Comparison of ENCODE assay signal across 30 mouse cellular contexts in the genomic region with DNA sequence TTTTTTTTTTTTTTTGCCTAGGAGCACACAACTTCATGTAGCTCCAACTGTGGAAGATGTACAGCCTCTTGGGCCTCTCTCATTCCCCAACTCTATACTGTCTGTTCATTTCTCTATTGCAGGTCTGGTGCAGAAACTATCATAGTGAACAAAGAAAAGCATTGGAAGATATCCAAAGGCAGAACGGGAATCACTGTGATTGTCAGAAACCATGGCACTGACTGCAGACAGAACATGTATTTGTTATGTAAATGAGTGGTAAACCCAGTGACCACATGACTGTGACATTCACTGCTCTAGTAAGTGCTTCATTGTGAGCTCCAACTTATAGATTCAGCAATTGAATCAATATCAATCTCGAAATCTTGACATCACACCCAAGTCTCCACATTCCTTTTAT.
DNase-seq lines count a peak whose midpoint lies in the region; ATAC-seq and TF ChIP-seq lines count a peak whose summit lies in the region.
"Had no signal": no experiment of that assay in that cellular context is flagged by ENCODE, and none has a peak within 500 bp of the region (broad histone marks: within the 10 kb centered on the region; RNA-seq: fewer than 3 reads in every experiment).

No protein-coding gene starts in this region.

- DNase-seq in hindbrain, embryonic 10.5 days (ENCODE audit: low spot score), result no peak
- peak; percentile 7 for DNase-seq in CH12.LX (ENCODE audit: extremely low read depth)
- peak; percentile 51 for DNase-seq in brain, embryonic 14.5 days (ENCODE audit: low read depth)
- DNase-seq in heart, postnatal 25 days (ENCODE audit: low spot score), result no peak
- no peak for DNase-seq in frontal cortex, postnatal 14 days (ENCODE audit: low spot score in 2 of 2)
- DNase-seq: adrenal gland, adult 2 months; adrenal gland, postnatal 36 days; heart, adult 2 months; kidney, adult 2 months; kidney, postnatal 36 days; lung, postnatal 4 days; retina, postnatal 1 day; right cerebral cortex, postnatal 25 days; thymus, adult 2 months; thymus, postnatal 36 days had no signal

- intact Hi-C loops in heart, postnatal 25 days (cut with DNase I), result no loop called here

- in situ Hi-C loops in CH12.LX (cut with MboI; ENCODE audit: low pct_ligation_motif_present, low pct_unique_long_range_greater_than_20kb, low sequenced_read_pairs), result no loop called here

- no peak overlapping the region for H3K27ac ChIP-seq in hindbrain, embryonic 12.5 days
- no peak overlapping the region for H3K27ac ChIP-seq in hindbrain, embryonic 10.5 days
- H3K27ac ChIP-seq in CH12.LX (ENCODE audit: insufficient read depth, low read depth), result no peak overlapping the region
- H3K27ac ChIP-seq in hindbrain, embryonic 15.5 days (replicated peaks), result no peak overlapping the region
- H3K27ac ChIP-seq: embryonic facial prominence, embryonic 10.5 days; embryonic facial prominence, embryonic 15.5 days; heart, adult 2 months; intestine, embryonic 15.5 days; layer of hippocampus, adult 2 months; left cerebral cortex, adult 2 months; limb, embryonic 13.5 days; lung, embryonic 15.5 days; neural tube, embryonic 15.5 days had no signal

- no peaks in the 10 kb centered on the region for H3K9me3 ChIP-seq in hindbrain, embryonic 12.5 days (replicated peaks)
- no peaks in the 10 kb centered on the region for H3K9me3 ChIP-seq in hindbrain, embryonic 10.5 days
- no peaks in the 10 kb centered on the region for H3K9me3 ChIP-seq in CH12.LX (replicated peaks; ENCODE audit: low read length)
- H3K9me3 ChIP-seq in hindbrain, embryonic 15.5 days, result no peaks in the 10 kb centered on the region
- H3K9me3 ChIP-seq: embryonic facial prominence, embryonic 10.5 days; embryonic facial prominence, embryonic 15.5 days; intestine, embryonic 15.5 days; limb, embryonic 13.5 days; lung, embryonic 15.5 days; neural tube, embryonic 15.5 days had no signal

- H3K4me3 ChIP-seq in hindbrain, embryonic 12.5 days, result no peak overlapping the region
- no peak overlapping the region for H3K4me3 ChIP-seq in hindbrain, embryonic 10.5 days
- H3K4me3 ChIP-seq in CH12.LX (replicated peaks in 1 of 3; ENCODE audit: low read depth in 2 of 3, low read length in 2 of 3, poor library complexity in 1 of 3), result no peak overlapping the region
- H3K4me3 ChIP-seq in hindbrain, embryonic 15.5 days, result no peak overlapping the region
- H3K4me3 ChIP-seq: embryonic facial prominence, embryonic 10.5 days; embryonic facial prominence, embryonic 15.5 days; heart, adult 2 months; heart, embryonic 12.5 days; intestine, embryonic 15.5 days; layer of hippocampus, adult 2 months; left cerebral cortex, adult 2 months; limb, embryonic 13.5 days; lung, embryonic 15.5 days; megakaryocyte, embryonic 14.5 days; neural tube, embryonic 15.5 days had no signal

- no peaks in the 10 kb centered on the region for H3K36me3 ChIP-seq in hindbrain, embryonic 12.5 days
- no peaks in the 10 kb centered on the region for H3K36me3 ChIP-seq in hindbrain, embryonic 10.5 days
- H3K36me3 ChIP-seq in CH12.LX (replicated peaks in 1 of 2; ENCODE audit: control insufficient read depth in 1 of 2, insufficient read depth in 1 of 2, low read length in 1 of 2), result no peaks in the 10 kb centered on the region
- H3K36me3 ChIP-seq in hindbrain, embryonic 15.5 days, result no peaks in the 10 kb centered on the region
- H3K36me3 ChIP-seq: embryonic facial prominence, embryonic 10.5 days; embryonic facial prominence, embryonic 15.5 days; heart, embryonic 12.5 days; intestine, embryonic 15.5 days; limb, embryonic 13.5 days; lung, embryonic 15.5 days; neural tube, embryonic 15.5 days had no signal

- dilution Hi-C loops in CH12.LX (cut with MboI; ENCODE audit: extremely low pct_ligation_motif_present, extremely low pct_unique_long_range_greater_than_20kb, low sequenced_read_pairs), result no loop called here

- H3K9ac ChIP-seq in hindbrain, embryonic 12.5 days, result no peak overlapping the region
- no peak overlapping the region for H3K9ac ChIP-seq in CH12.LX (ENCODE audit: insufficient read depth, low read depth)
- no peak overlapping the region for H3K9ac ChIP-seq in hindbrain, embryonic 15.5 days
- H3K9ac ChIP-seq: embryonic facial prominence, embryonic 15.5 days; heart, embryonic 12.5 days; intestine, embryonic 15.5 days; limb, embryonic 13.5 days; lung, embryonic 15.5 days; neural tube, embryonic 15.5 days had no signal

- no peaks in the 10 kb centered on the region for H3K27me3 ChIP-seq in hindbrain, embryonic 12.5 days
- H3K27me3 ChIP-seq in hindbrain, embryonic 10.5 days (ENCODE audit: insufficient read depth, poor library complexity, severe bottlenecking), result no peaks in the 10 kb centered on the region
- H3K27me3 ChIP-seq in CH12.LX (replicated peaks), result no peaks in the 10 kb centered on the region
- H3K27me3 ChIP-seq in hindbrain, embryonic 15.5 days, result no peaks in the 10 kb centered on the region
- H3K27me3 ChIP-seq: embryonic facial prominence, embryonic 15.5 days; heart, embryonic 12.5 days; intestine, embryonic 15.5 days; limb, embryonic 13.5 days; lung, embryonic 15.5 days; megakaryocyte, embryonic 14.5 days; neural tube, embryonic 15.5 days had no signal

- no peak for TF ChIP-seq POLR2A in CH12.LX (IDR thresholded peaks at IDR 0.05; ENCODE audit: low read depth, low read length)
- TF ChIP-seq POLR2A in brain, embryonic 14.5 days (IDR thresholded peaks at IDR 0.05; ENCODE audit: borderline replicate concordance, extremely low read depth, insufficient read depth, insufficient read length, poor library complexity, severe bottlenecking), result no peak

- H3K79me2 ChIP-seq in CH12.LX (replicated peaks; ENCODE audit: control insufficient read depth, extremely low read depth, insufficient read depth, poor library complexity, severe bottlenecking), result no peaks in the 10 kb centered on the region

- no peak for TF ChIP-seq RAD21 in CH12.LX (IDR thresholded peaks at IDR 0.05; ENCODE audit: low read depth, low read length)

- TF ChIP-seq CTCF in CH12.LX (conservative IDR thresholded peaks at IDR 0.05 in 1 of 2, IDR thresholded peaks at IDR 0.05 in 1 of 2; ENCODE audit: low read depth in 2 of 2, low read length in 2 of 2), result no peak
- no peak for TF ChIP-seq CTCF in brain, embryonic 14.5 days (IDR thresholded peaks at IDR 0.05; ENCODE audit: borderline replicate concordance, extremely low read depth, insufficient read depth, insufficient read length)

- peak; percentile 63 for ATAC-seq in hindbrain, embryonic 12.5 days (ENCODE audit: low FRiP score)
- ATAC-seq in hindbrain, embryonic 15.5 days (ENCODE audit: low FRiP score, low read depth), result 0 out of 2 replicates have a peak, but pooled peaks have one; percentile 48
- ATAC-seq: activated CD4-positive, CD25-positive, alpha-beta regulatory T cell, adult 4 months; CD4-positive, CD25-positive, alpha-beta regulatory T cell, adult 4 months; intestine, embryonic 15.5 days had no signal

- 52% methylated on average over 2 of the region's 2 CpGs for WGBS in hindbrain, embryonic 12.5 days
- WGBS in hindbrain, embryonic 10.5 days, result 49% methylated on average over 2 of the region's 2 CpGs
- 45% methylated on average over 2 of the region's 2 CpGs for WGBS in hindbrain, embryonic 15.5 days

- TF ChIP-seq EP300 in CH12.LX (IDR thresholded peaks at IDR 0.05; ENCODE audit: low read length), result no peak

- no peaks in the 10 kb centered on the region for H3K4me1 ChIP-seq in hindbrain, embryonic 12.5 days
- no peaks in the 10 kb centered on the region for H3K4me1 ChIP-seq in hindbrain, embryonic 10.5 days (replicated peaks)
- peaks cover 0 to 3% of the 10 kb centered on the region in 2 experiments; a peak in 1 of 4 replicates for H3K4me1 ChIP-seq in CH12.LX (ENCODE audit: control insufficient read depth in 1 of 2, insufficient read depth in 2 of 2)
- H3K4me1 ChIP-seq in hindbrain, embryonic 15.5 days (replicated peaks), result no peaks in the 10 kb centered on the region
- H3K4me1 ChIP-seq: embryonic facial prominence, embryonic 10.5 days; embryonic facial prominence, embryonic 15.5 days; heart, embryonic 12.5 days; intestine, embryonic 15.5 days; limb, embryonic 13.5 days; lung, embryonic 15.5 days; megakaryocyte, embryonic 14.5 days; neural tube, embryonic 15.5 days had no signal

- H3K4me2 ChIP-seq in hindbrain, embryonic 12.5 days (replicated peaks), result no peak overlapping the region
- H3K4me2 ChIP-seq in CH12.LX (ENCODE audit: insufficient read depth, low read depth, poor library complexity, severe bottlenecking), result no peak overlapping the region
- H3K4me2 ChIP-seq in hindbrain, embryonic 15.5 days, result no peak overlapping the region
- H3K4me2 ChIP-seq: embryonic facial prominence, embryonic 15.5 days; heart, embryonic 12.5 days; intestine, embryonic 15.5 days; limb, embryonic 13.5 days; liver, embryonic 11.5 days; lung, embryonic 15.5 days; neural tube, embryonic 15.5 days had no signal

TF ChIP-seq in CH12.LX, 34 proteins besides CTCF, POLR2A, EP300 and RAD21:
- TF ChIP-seq TBP (conservative IDR thresholded peaks at IDR 0.05; ENCODE audit: low read depth, low read length) (no peak), PAX5 (IDR thresholded peaks at IDR 0.05; ENCODE audit: low read length) (no peak), SMC3 (IDR thresholded peaks at IDR 0.05; ENCODE audit: low read depth, low read length) (no peak), ELF1 (IDR thresholded peaks at IDR 0.05; ENCODE audit: low read depth, low read length) (no peak), ZKSCAN1 (IDR thresholded peaks at IDR 0.05; ENCODE audit: borderline replicate concordance, low read depth, low read length) (no peak), SIN3A (IDR thresholded peaks at IDR 0.05; ENCODE audit: low read length) (no peak), CHD1 (IDR thresholded peaks at IDR 0.05; ENCODE audit: low read depth, low read length) (no peak), MAX (IDR thresholded peaks at IDR 0.05; ENCODE audit: low read length) (no peak), MAZ (IDR thresholded peaks at IDR 0.05; ENCODE audit: low read depth, low read length) (no peak), IRF4 (IDR thresholded peaks at IDR 0.05; ENCODE audit: low read depth, low read length) (no peak), RCOR1 (conservative IDR thresholded peaks at IDR 0.05; ENCODE audit: low read depth, low read length) (no peak), BHLHE40 (IDR thresholded peaks at IDR 0.05; ENCODE audit: low read depth, low read length) (no peak), MYC (IDR thresholded peaks at IDR 0.05; ENCODE audit: low read depth, low read length) (no peak)

Comparison
In these comparisons a context has a peak if more than half of its experiments do, and no peak if none do; other contexts are left out.
1. DNase-seq: peak in CH12.LX (single experiment) and brain, embryonic 14.5 days (single experiment); none in hindbrain, embryonic 10.5 days (single experiment), heart, postnatal 25 days (single experiment) and frontal cortex, postnatal 14 days (0 of 2).